Mouse (Mus musculus) spleen, adult 2 months (tissue): ENCODE results near the gene Ric1. TPM values are rescaled to one million over a fixed set of nuclear protein-coding genes. Genes with fewer than 3 reads are reported as not detected.
A peak's percentile ranks its signal among the peaks of the same experiment; 100 is the strongest.

ENCODE experiments used
- DNase-seq, 2 experiments: peaks; one replicate each; pipeline versions ENCODE4 v3.0.0 to v3.0.0-alpha.2; 2012 to 2021; ENCODE audit warnings: low spot score in 2 of 2, low read depth in 1 of 2
- H3K27ac ChIP-seq: fragments of 200-500 bp; 2 replicates; pipeline ENCODE4 v1.5.1; 2012; ENCODE audit warnings: low read length, inconsistent platforms; ENCODE audit not compliant: insufficient read depth
- H3K27me3 ChIP-seq: fragments of 200-500 bp; 2 replicates; pipeline ENCODE4 v1.6.1; 2012; ENCODE audit warnings: mild to moderate bottlenecking, moderate library complexity, low read length, inconsistent platforms; ENCODE audit not compliant: control insufficient read depth, insufficient read depth
- H3K36me3 ChIP-seq: fragments of 200-500 bp; 2 replicates; pipeline ENCODE4 v1.6.1; 2012; ENCODE audit warnings: mild to moderate bottlenecking, low read length, inconsistent platforms; ENCODE audit not compliant: control insufficient read depth, insufficient read depth
- H3K4me1 ChIP-seq: fragments of 200-500 bp; 2 replicates; pipeline ENCODE4 v1.6.1; 2011; ENCODE audit warnings: inconsistent platforms; ENCODE audit not compliant: control insufficient read depth, insufficient read depth, insufficient read length
- H3K4me3 ChIP-seq: fragments of 200-500 bp; 2 replicates; pipeline ENCODE4 v1.5.1; 2011; ENCODE audit warnings: mild to moderate bottlenecking, inconsistent platforms; ENCODE audit not compliant: insufficient read depth, insufficient read length; ENCODE audit errors: extremely low read depth
- CTCF ChIP-seq: fragments of 200-500 bp; IDR thresholded peaks from 2 replicates; pipeline ENCODE4 v1.5.1; 2011; ENCODE audit warnings: mild to moderate bottlenecking, inconsistent platforms; ENCODE audit not compliant: insufficient read depth, insufficient read length, insufficient replicate concordance; ENCODE audit errors: extremely low read depth
- POLR2A ChIP-seq: fragments of 200-500 bp; IDR thresholded peaks from 2 replicates; pipeline ENCODE4 v1.6.1; 2011; ENCODE audit warnings: low read depth, low read length, inconsistent platforms
- WGBS: fragments of 180-500 bp; shearing (Covaris S2); methylation state at CpG from one replicate; pipeline ENCODE4 v1.1.7; 2018; 5-methylcytosine and 5-hydroxymethylcytosine counted together
- polyA plus RNA-seq: library from polyadenylated mRNA; depleted of rRNA; stranded (reverse); fragments of >200 nt; gene quantifications from 2 replicates; pipeline ENCODE4 v1.2.3, GENCODE M21; 2012

Ric1 gene
- polyA plus RNA-seq, 1 experiment = 6.7 TPM

GRCm38 (mm10) chr19:29497874-29498273, 24.2 kb upstream of the Ric1 start:
- no peak overlapping the region for H3K4me3 ChIP-seq
- peaks cover 20% of the 10 kb centered on the region; the same call in 1 of the 2 replicates for H3K4me1 ChIP-seq
- DNase-seq = no peak
- H3K27ac ChIP-seq = no peak overlapping the region
- no peaks in the 10 kb centered on the region for H3K27me3 ChIP-seq
- H3K36me3 ChIP-seq = no peaks in the 10 kb centered on the region
- WGBS = 45% methylated on average over 7 of the region's 7 CpGs
- TF ChIP-seq POLR2A (no peak), CTCF (no peak)

DNA sequence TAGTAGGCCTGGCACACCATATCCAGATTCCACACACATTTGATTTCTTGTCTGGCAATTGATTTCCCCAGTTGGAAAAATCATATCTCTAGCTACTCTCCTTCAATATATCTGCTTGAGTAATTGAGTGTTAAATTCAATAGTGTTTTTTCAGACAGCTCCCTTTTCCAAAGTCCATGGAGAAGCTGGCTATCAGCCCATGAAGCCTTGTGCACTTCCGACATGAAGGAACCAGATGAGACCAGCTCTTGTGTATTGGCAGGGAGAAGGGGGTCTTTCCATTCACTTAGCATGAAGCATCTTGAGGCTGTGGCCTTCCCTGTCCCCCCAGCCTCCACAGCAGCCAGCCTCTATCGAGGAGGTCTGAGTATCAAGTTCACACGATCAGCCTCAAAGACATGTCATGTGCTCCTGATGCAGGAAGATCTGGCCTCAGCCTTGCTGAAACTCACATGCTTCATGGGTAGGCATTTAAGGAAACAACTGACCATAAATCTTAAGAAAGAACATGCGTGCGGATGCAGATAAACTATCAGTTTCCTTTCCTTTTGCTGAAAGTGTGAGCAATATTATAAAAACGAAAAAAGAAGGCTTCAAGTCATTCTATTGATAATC, 23.1 kb upstream of the Ric1 start:
- TF ChIP-seq POLR2A (no peak), CTCF (no peak)
- peaks cover 12% of the 10 kb centered on the region; the same call in 1 of the 2 replicates for H3K4me1 ChIP-seq
- no peaks in the 10 kb centered on the region for H3K36me3 ChIP-seq
- no peak overlapping the region for H3K27ac ChIP-seq
- H3K4me3 ChIP-seq = no peak overlapping the region
- H3K27me3 ChIP-seq = no peaks in the 10 kb centered on the region
- WGBS = 39% methylated on average over 6 of the region's 6 CpGs
- DNase-seq = no peak

GRCm38 (mm10) chr19:29500333-29500732, 21.7 kb upstream of the Ric1 start:
- DNase-seq = no peak
- H3K4me1 ChIP-seq = peaks cover 11% of the 10 kb centered on the region; the same call in 1 of the 2 replicates
- H3K36me3 ChIP-seq = no peaks in the 10 kb centered on the region
- TF ChIP-seq CTCF = no peak
- TF ChIP-seq POLR2A = no peak
- WGBS = 63% methylated on average over 1 of the region's 1 CpGs
- H3K4me3 ChIP-seq = no peak overlapping the region
- no peaks in the 10 kb centered on the region for H3K27me3 ChIP-seq
- no peak overlapping the region for H3K27ac ChIP-seq

- Histone ChIP-seq H3K36me3 (no peaks in the 10 kb centered on the region), H3K27ac (peak overlapping the region; percentile 14), H3K4me3 (peak overlapping the region; percentile 26; the same call in 1 of the 2 replicates), H3K4me1 (peaks cover 11% of the 10 kb centered on the region; the same call in 1 of the 2 replicates), H3K27me3 (no peaks in the 10 kb centered on the region)
- WGBS = 52% methylated on average over 11 of the region's 11 CpGs
- no peak for TF ChIP-seq POLR2A
- TF ChIP-seq CTCF = peak; percentile 31; the same call in 1 of the 2 replicates
- peak in 1 of 2 experiments; percentile 48 for DNase-seq
Observed at GRCm38 (mm10) chr19:29501106-29501505, 21.0 kb upstream of the Ric1 start.

DNA sequence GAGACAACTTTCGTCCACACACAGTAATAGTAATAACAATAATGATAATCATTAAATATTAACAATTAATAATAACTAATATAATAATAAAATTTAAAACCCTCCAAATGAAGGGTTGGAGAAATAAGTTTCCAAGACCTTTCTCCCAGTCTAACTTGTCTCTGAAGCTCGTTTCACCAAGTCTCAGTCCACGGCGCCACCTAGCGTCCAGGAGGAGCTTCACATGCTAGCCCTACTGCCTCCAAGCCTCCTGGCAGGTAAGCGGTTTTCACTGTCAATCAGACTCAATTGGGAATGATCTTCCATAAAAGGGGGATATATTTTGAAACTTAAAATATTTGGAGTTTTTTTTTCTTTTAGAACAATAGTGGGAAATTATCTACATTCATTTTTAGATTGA, 20.6 kb upstream of the Ric1 start:
- no peak for TF ChIP-seq POLR2A
- peak; percentile 93; the same call in 1 of the 2 replicates for TF ChIP-seq CTCF
- H3K36me3 ChIP-seq = no peaks in the 10 kb centered on the region
- DNase-seq = peak; percentile 68 to 85
- peak overlapping the region; percentile 26; the same call in 1 of the 2 replicates for H3K4me3 ChIP-seq
- WGBS = 11% methylated on average over 6 of the region's 6 CpGs
- H3K4me1 ChIP-seq = peaks cover 10% of the 10 kb centered on the region; the same call in 1 of the 2 replicates
- H3K27me3 ChIP-seq = no peaks in the 10 kb centered on the region
- H3K27ac ChIP-seq = no peak overlapping the region

DNA sequence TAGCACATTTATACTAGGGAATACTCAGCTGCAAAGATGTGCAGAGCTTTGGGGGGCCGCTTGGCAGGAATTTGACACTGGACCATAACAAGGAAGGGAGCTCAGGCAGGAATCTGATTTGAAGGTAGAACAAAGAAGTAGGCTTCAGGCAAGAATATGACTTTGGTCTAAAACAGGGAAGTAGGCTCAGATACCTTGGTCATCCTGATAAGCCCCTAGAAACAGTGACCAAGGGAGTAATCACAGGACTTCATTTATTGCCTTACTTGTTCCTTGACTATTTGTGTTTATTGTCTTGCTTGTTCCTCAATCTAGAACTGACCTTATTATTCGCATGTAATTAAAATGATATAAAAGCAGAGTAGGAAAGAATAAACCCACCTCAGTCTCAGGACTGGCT, 18.0 kb upstream of the Ric1 start:
- H3K27ac ChIP-seq = no peak overlapping the region
- DNase-seq = no peak
- H3K27me3 ChIP-seq = no peaks in the 10 kb centered on the region
- no peaks in the 10 kb centered on the region for H3K36me3 ChIP-seq
- H3K4me1 ChIP-seq = peaks cover 5% of the 10 kb centered on the region; the same call in 1 of the 2 replicates
- WGBS = 86% methylated on average over 2 of the region's 2 CpGs
- H3K4me3 ChIP-seq = no peak overlapping the region
- TF ChIP-seq CTCF (no peak), POLR2A (no peak)

DNA sequence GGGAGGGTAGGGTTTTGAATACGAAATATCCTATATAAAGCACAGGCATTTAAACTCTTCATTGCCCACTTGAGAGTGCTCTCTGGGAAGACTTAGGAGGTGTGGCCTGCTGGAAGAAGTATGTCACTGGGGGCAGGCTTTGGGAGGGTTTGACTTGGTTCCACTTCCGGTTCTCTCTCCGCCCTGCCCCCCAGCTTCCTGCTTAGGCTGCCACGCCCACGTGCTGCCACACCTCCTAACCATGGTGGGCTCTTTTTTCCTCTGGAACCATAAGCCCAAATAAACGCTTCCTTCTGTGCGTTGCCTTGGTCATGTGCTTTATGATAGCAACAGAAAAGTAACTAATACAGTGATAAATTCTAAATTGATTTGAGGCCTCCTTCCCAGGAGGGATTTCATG, 16.5 kb upstream of the Ric1 start:
- DNase-seq = no peak
- peaks cover 5% of the 10 kb centered on the region; the same call in 1 of the 2 replicates for H3K4me1 ChIP-seq
- 76% methylated on average over 7 of the region's 7 CpGs for WGBS
- H3K27me3 ChIP-seq = no peaks in the 10 kb centered on the region
- TF ChIP-seq CTCF (no peak), POLR2A (no peak)
- no peaks in the 10 kb centered on the region for H3K36me3 ChIP-seq
- H3K4me3 ChIP-seq = no peak overlapping the region
- no peak overlapping the region for H3K27ac ChIP-seq
